Mouse (Mus musculus) kidney, postnatal 25 days (tissue): ENCODE data around the gene Mup11.
"Not testable (repeated sequence)": the region's sequence is repeated elsewhere in the genome, so short reads cannot be mapped to it uniquely, and the experiment has no call there.

Experiments
- DNase-seq, 2 experiments: peaks; one replicate each; pipeline ENCODE4 v3.0.0; 2021; ENCODE audit warnings: mixed read lengths in 2 of 2

Gene Mup11

DNA sequence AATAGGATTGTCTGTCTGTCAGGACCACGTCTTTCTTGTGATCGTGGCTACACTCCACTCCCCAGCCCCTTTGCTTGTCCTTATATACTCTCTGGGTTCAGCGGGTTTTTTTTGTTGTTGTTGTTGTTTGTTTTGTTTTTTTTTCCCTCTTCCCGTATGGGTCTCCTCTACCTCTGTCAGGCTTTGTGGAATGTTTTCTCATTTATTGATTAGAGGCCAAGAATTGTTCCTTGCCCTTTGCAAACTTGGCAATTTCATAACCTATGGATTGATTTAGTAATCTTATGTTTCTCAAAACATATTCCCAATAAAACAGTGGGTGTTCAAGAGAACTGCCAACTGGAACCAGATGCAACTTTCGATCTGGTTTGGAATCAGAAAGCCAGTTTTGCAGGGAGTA lies at the start of gene Mup11:
TSS of gene Mup11 (minus strand) at position 101 of the 400 bp plus-strand sequence.
- not testable (repeated sequence) for DNase-seq
